Mouse (Mus musculus) megakaryocyte, embryonic 14.5 days (primary cell): Measurements from ENCODE around the gene Pqbp1. TPM values are rescaled to one million over a fixed set of nuclear protein-coding genes. Genes with fewer than 3 reads are reported as not detected.

Experiments used
- H3K27me3 ChIP-seq: replicated peaks from 2 replicates; pipeline ENCODE3; 2012; ENCODE audit warnings: inconsistent platforms
- H3K36me3 ChIP-seq: replicated peaks from 2 replicates; pipeline ENCODE3; 2012; ENCODE audit warnings: low read length, inconsistent platforms, mixed read lengths
- H3K4me1 ChIP-seq: 2 replicates; pipeline ENCODE4 v1.6.1; 2012; ENCODE audit warnings: inconsistent platforms
- H3K4me3 ChIP-seq: replicated peaks from 2 replicates; pipeline ENCODE3; 2012; ENCODE audit warnings: moderate library complexity, mild to moderate bottlenecking, inconsistent platforms
- H3K9me3 ChIP-seq: 2 replicates; pipeline ENCODE4 v1.6.1; 2012; ENCODE audit warnings: inconsistent platforms
- FLI1 ChIP-seq: IDR thresholded peaks from 2 replicates; pipeline ENCODE4 v1.6.1; 2012; ENCODE audit warnings: low read length, inconsistent platforms, mixed read lengths
- GATA1 ChIP-seq: IDR thresholded peaks from 3 replicates; pipeline ENCODE4 v1.6.1; 2012; ENCODE audit warnings: mixed read lengths, low read length, inconsistent platforms, borderline replicate concordance
- polyA plus RNA-seq: library from polyadenylated mRNA; stranded (reverse); fragments of >175 nt; gene quantifications from 2 replicates; pipeline ENCODE4 v1.2.3, GENCODE M21; 2012; ENCODE audit warnings: low replicate concordance; ENCODE audit not compliant: insufficient read depth

Gene Pqbp1
- polyA plus RNA-seq, 1 experiment, result 223 TPM

DNA sequence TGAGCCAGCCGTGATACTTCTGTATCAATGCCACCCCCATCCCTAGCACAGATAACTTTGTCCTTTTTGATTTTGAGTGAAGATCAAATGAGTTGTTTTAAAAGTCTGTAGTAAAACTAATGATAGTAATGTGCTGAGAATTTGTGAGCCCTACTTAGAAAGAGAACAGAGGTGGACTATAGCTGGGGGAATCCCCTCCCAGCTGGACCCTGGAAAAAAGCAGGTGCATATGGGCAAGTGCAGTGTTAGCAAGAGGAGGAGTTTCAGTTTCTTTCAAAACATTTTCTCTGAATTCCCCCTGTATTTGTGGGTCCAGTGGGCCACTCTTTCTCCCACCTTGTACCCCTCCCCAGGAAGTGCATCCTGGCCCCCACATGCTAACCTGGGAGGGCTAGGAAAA lies 35.9 kb downstream of the Pqbp1 start:
- Histone ChIP-seq H3K27me3 (no peaks in the 10 kb centered on the region), H3K4me1 (peaks cover 97% of the 10 kb centered on the region)

DNA sequence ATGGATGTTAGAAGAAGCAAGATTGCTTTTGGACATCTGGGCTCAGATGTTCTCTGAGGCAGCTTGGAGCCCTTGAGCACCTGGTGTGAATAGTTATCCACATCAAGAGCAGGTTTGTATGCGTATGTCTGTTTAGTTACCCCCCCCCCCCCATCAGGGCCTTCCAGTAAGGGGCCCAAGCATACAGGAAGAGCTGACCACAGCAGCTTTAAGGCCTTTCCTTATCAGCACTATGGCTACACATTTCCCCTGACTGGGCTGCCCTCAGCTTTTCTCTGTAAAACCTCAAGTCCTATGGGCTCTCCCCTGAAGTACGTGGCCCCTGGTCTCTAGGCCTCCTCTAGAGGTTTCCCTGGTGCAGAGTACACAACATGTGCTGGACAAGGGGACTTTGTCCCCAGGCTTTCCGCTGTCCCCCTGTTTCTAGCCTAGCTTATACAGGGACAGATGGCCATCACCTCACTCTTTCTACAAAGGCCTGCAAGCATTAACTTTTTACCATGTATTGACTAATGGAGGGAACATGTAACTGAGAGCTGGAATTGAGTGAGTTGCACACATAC lies 39.8 kb downstream of the Pqbp1 start:
- Histone ChIP-seq H3K4me1 (peaks cover 73% of the 10 kb centered on the region), H3K36me3 (peaks cover 25% of the 10 kb centered on the region), H3K4me3 (peak overlapping the region; percentile 65), H3K9me3 (no peaks in the 10 kb centered on the region), H3K27me3 (no peaks in the 10 kb centered on the region)
- TF ChIP-seq FLI1 (no peak), GATA1 (no peak)

More for the DNA sequence above, 35.9 kb downstream of the Pqbp1 start:
- no peaks in the 10 kb centered on the region for H3K9me3 ChIP-seq
- H3K36me3 ChIP-seq, result peaks cover 32% of the 10 kb centered on the region
- no peak overlapping the region for H3K4me3 ChIP-seq
- TF ChIP-seq GATA1 (no peak), FLI1 (no peak)

DNA sequence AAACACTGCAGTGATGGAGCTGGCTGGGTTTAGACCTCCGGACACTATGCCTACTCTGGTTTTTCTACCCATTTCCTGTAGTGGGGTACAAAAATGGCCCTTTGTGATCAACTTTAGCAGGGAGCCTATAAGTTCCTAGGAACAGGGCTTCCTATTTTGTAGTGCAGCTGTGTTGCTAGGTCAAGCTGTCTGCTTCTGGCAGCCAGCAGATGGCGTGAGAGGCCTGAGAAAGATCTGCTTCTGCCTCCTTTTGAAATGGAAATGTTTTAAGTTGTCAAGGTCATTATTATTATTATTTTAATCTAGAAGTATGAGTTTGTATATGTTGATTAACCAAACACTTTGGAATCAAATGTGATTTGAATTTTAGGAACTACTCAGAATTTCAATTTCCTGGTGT lies 44.5 kb downstream of the Pqbp1 start:
- TF ChIP-seq GATA1 (no peak), FLI1 (no peak)
- H3K4me3 ChIP-seq, result no peak overlapping the region
- H3K9me3 ChIP-seq, result no peaks in the 10 kb centered on the region
- peaks cover 43% of the 10 kb centered on the region for H3K36me3 ChIP-seq
- no peaks in the 10 kb centered on the region for H3K27me3 ChIP-seq
- H3K4me1 ChIP-seq, result peaks cover 51% of the 10 kb centered on the region

DNA sequence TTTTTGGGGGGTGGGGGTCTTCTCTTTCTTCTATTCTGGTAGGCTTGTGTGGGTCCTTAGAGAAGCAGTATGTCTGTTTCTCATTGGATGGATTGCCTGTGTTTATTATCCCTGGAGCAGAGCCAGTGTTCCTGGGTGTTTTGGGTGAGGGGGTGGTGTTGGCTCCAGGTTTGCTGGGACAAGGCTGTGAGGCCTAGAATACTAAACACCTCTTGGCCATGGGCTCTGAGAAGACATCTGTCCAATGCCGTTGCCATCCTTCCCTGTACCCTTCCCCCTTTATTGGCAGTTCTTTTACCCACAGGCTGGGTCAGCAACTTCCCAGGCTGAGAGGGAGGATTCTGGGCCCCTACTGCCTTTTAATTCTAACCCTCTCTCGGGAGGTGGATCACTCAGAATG lies 51.2 kb downstream of the Pqbp1 start:
- TF ChIP-seq FLI1, result no peak

More for the DNA sequence above, 51.2 kb downstream of the Pqbp1 start:
- H3K4me3 ChIP-seq, result no peak overlapping the region
- H3K27me3 ChIP-seq, result no peaks in the 10 kb centered on the region
- peaks cover 36% of the 10 kb centered on the region for H3K4me1 ChIP-seq
- no peaks in the 10 kb centered on the region for H3K9me3 ChIP-seq
- peaks cover 59% of the 10 kb centered on the region for H3K36me3 ChIP-seq

Other genes starting within 250 kb of the Pqbp1 start
- 3.0 and 5.9 TPM in 2 replicates for gene Prickle3, start 242.0 kb downstream of the Pqbp1 start, polyA plus RNA-seq
- 18.5 and 29.3 TPM in 2 replicates for gene Plp2, start 227.9 kb downstream of the Pqbp1 start, polyA plus RNA-seq
- not detected in 2 replicates for gene Magix, start 218.0 kb downstream of the Pqbp1 start, polyA plus RNA-seq
- gene Gpkow, start 202.1 kb downstream of the Pqbp1 start, polyA plus RNA-seq, result 2.4 TPM in 1 of 2 replicates, not detected in the other
- 8.7 and 24.6 TPM in 2 replicates for gene Wdr45, start 184.9 kb downstream of the Pqbp1 start, polyA plus RNA-seq
- gene Gm45208, start 177.0 kb downstream of the Pqbp1 start, polyA plus RNA-seq, result 12.9 TPM in 1 of 2 replicates, not detected in the other
- 28.2 and 91.3 TPM in 2 replicates for gene Praf2, start 170.8 kb downstream of the Pqbp1 start, polyA plus RNA-seq
- 8.5 and 31.6 TPM in 2 replicates for gene Ccdc120, start 148.4 kb downstream of the Pqbp1 start, polyA plus RNA-seq
- gene Tfe3, start 136.7 kb downstream of the Pqbp1 start, polyA plus RNA-seq, result 17.5 and 17.8 TPM in 2 replicates
- gene Gripap1, start 109.5 kb downstream of the Pqbp1 start, polyA plus RNA-seq, result 7.5 and 16.3 TPM in 2 replicates
- gene Kcnd1, start 77.0 kb downstream of the Pqbp1 start, polyA plus RNA-seq, result 0.15 TPM in 1 of 2 replicates, not detected in the other
- 89.2 and 180 TPM in 2 replicates for gene Otud5, start 57.9 kb downstream of the Pqbp1 start, polyA plus RNA-seq
- gene Pim2, start 21.0 kb downstream of the Pqbp1 start, polyA plus RNA-seq, result 177 and 348 TPM in 2 replicates
- gene Slc35a2, start 15.2 kb downstream of the Pqbp1 start, polyA plus RNA-seq, result 99.5 and 147 TPM in 2 replicates
- 139 and 161 TPM in 2 replicates for gene Timm17b, start 88 bp upstream of the Pqbp1 start, polyA plus RNA-seq
- not detected in 2 replicates for gene Gm10491, start 8.6 kb upstream of the Pqbp1 start, polyA plus RNA-seq
- not detected in 2 replicates for gene Gm10490, start 10.3 kb upstream of the Pqbp1 start, polyA plus RNA-seq
- 1.4 and 3.8 TPM in 2 replicates for gene Pcsk1n, start 20.6 kb upstream of the Pqbp1 start, polyA plus RNA-seq
- not detected in 2 replicates for gene Eras, start 29.3 kb upstream of the Pqbp1 start, polyA plus RNA-seq
- gene Hdac6, start 48.6 kb upstream of the Pqbp1 start, polyA plus RNA-seq, result 0.96 and 16.9 TPM in 2 replicates
- gene Gata1, start 78.8 kb upstream of the Pqbp1 start, polyA plus RNA-seq, result 227 and 1,046 TPM in 2 replicates
- 0.94 TPM in 1 of 2 replicates, not detected in the other for gene Glod5, start 119.2 kb upstream of the Pqbp1 start, polyA plus RNA-seq
- gene Suv39h1, start 175.5 kb upstream of the Pqbp1 start, polyA plus RNA-seq, result 0.99 and 3.9 TPM in 2 replicates
- gene Was, start 191.2 kb upstream of the Pqbp1 start, polyA plus RNA-seq, result 450 and 808 TPM in 2 replicates
- 23.4 and 38.2 TPM in 2 replicates for gene Wdr13, start 233.6 kb upstream of the Pqbp1 start, polyA plus RNA-seq
- 3.2 and 96.3 TPM in 2 replicates for gene Rbm3, start 246.6 kb upstream of the Pqbp1 start, polyA plus RNA-seq